Mouse (Mus musculus) G1E (cell line): ENCODE measurements at regions not wholly inside any gene's neighbourhood (a gene's known extent, or its start where the extent isn't known, plus 50 kb on each side); places are given as distances from the start of the nearest gene placed in this dataset.

Experiments
- CTCF ChIP-seq: IDR thresholded peaks from 2 replicates; pipeline ENCODE4 v1.5.1; 2012; ENCODE audit warnings: low read depth, low read length, inconsistent platforms, mixed read lengths
- TAL1 ChIP-seq: conservative IDR thresholded peaks from 2 replicates; pipeline ENCODE4 v1.6.1; 2012; ENCODE audit warnings: low read depth, low read length, inconsistent platforms, mixed read lengths

DNA sequence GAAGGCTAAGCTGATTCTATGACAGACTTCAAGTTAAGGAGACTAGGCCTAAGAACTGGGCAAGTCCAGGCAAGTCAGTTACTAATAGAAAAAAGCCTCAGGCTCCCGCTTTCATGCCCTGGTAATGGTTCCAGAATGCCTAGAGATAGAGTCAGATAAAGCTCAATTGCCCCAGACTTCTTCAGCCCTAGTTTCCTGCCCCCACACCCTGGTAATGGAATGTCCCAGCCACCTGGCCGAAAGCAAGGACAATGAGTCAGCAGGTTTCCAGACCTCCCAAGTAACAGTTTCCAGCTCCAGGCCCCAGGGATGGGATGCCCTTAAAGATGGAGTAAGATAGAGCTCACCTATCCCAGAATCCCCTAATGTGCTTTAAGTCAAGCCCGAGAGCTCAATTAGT, 143.6 kb upstream of the Rad23b start:
- TF ChIP-seq CTCF, result no peak
- TF ChIP-seq TAL1, result no peak
